Mouse (Mus musculus) midbrain, embryonic 12.5 days (tissue): ENCODE results near the gene Gpx8. TPM values are rescaled to one million over a fixed set of nuclear protein-coding genes. Genes with fewer than 3 reads are reported as not detected.

Experiments
- ATAC-seq: fragments of 200-750 bp; cut with Nextera tagmentation; 2 replicates; pipeline ENCODE4 v1.8.0; 2017; ENCODE audit warnings: low read depth, moderate TSS enrichment, moderate library complexity; ENCODE audit not compliant: low FRiP score
- H3K27ac ChIP-seq: fragments of 300-500 bp; sonication (generic); replicated peaks from 2 replicates; pipeline ENCODE4 v1.5.1; 2016; ENCODE audit warnings: mild to moderate bottlenecking
- H3K27me3 ChIP-seq: fragments of 300-500 bp; sonication (generic); 2 replicates; pipeline ENCODE4 v1.6.1; 2016; ENCODE audit warnings: mild to moderate bottlenecking
- H3K36me3 ChIP-seq: fragments of 300-500 bp; sonication (generic); 2 replicates; pipeline ENCODE4 v1.6.1; 2016
- H3K4me1 ChIP-seq: fragments of 300-500 bp; sonication (generic); 2 replicates; pipeline ENCODE4 v1.6.1; 2016
- H3K4me2 ChIP-seq: fragments of 300-500 bp; sonication (generic); replicated peaks from 2 replicates; pipeline ENCODE4 v1.6.1; 2016; ENCODE audit warnings: mild to moderate bottlenecking, moderate library complexity
- H3K4me3 ChIP-seq: fragments of 300-500 bp; sonication (generic); 2 replicates; pipeline ENCODE4 v1.5.1; 2016; ENCODE audit warnings: mild to moderate bottlenecking
- H3K9ac ChIP-seq: fragments of 300-500 bp; sonication (generic); replicated peaks from 2 replicates; pipeline ENCODE4 v1.6.1; 2016; ENCODE audit warnings: mild to moderate bottlenecking, moderate library complexity
- H3K9me3 ChIP-seq: fragments of 300-500 bp; sonication (generic); 2 replicates; pipeline ENCODE4 v1.6.1; 2016; ENCODE audit warnings: mild to moderate bottlenecking
- WGBS: fragments of 180-500 bp; shearing (Covaris S2); methylation state at CpG from one replicate; pipeline ENCODE4 v1.1.7; 2016; 5-methylcytosine and 5-hydroxymethylcytosine counted together
- polyA plus RNA-seq: library from polyadenylated mRNA; unstranded; fragments of >200 nt; fragmentation: Nextera tagmentation; extraction: Ambion mirVana; gene quantifications from 2 replicates; pipeline ENCODE4 v1.2.1, GENCODE M21; 2016

The Gpx8 gene
- polyA plus RNA-seq, 1 experiment from 2014 or later = 102 TPM

GRCm38 (mm10) chr13:113047018-113047417, 808 bp upstream of the Gpx8 start:
- peak; percentile 57 for ATAC-seq
- H3K36me3 ChIP-seq = 0 out of 2 replicates have a peak, but pooled peaks cover 6% of the 10 kb centered on the region
- no peak overlapping the region for H3K9ac ChIP-seq
- H3K27ac ChIP-seq = no peak overlapping the region
- no peak overlapping the region for H3K4me3 ChIP-seq
- no peaks in the 10 kb centered on the region for H3K9me3 ChIP-seq
- peaks cover 7% of the 10 kb centered on the region; the same call in 1 of the 2 replicates for H3K4me1 ChIP-seq
- no peaks in the 10 kb centered on the region for H3K27me3 ChIP-seq
- H3K4me2 ChIP-seq = peak overlapping the region; percentile 60; the same call in 1 of the 2 replicates

- WGBS = 20% methylated on average over 18 of the region's 18 CpGs
- Histone ChIP-seq H3K9me3 (no peaks in the 10 kb centered on the region), H3K27ac (no peak overlapping the region)
These were observed 626 bp downstream of the Gpx8 start for GRCm38 (mm10) chr13:113045458-113046110.

GRCm38 (mm10) chr13:113044876-113045275, 1.3 kb downstream of the Gpx8 start:
- peak overlapping the region; percentile 60 for H3K4me2 ChIP-seq
- H3K4me3 ChIP-seq = peak overlapping the region; percentile 52
- no peak overlapping the region for H3K27ac ChIP-seq
- H3K4me1 ChIP-seq = peaks cover 7% of the 10 kb centered on the region; the same call in 1 of the 2 replicates
- ATAC-seq = no peak
- 90% methylated on average over 3 of the region's 3 CpGs for WGBS
- no peaks in the 10 kb centered on the region for H3K9me3 ChIP-seq
- H3K27me3 ChIP-seq = no peaks in the 10 kb centered on the region
- H3K9ac ChIP-seq = peak overlapping the region; percentile 46; the same call in 1 of the 2 replicates
- H3K36me3 ChIP-seq = 0 out of 2 replicates have a peak, but pooled peaks cover 6% of the 10 kb centered on the region

More at GRCm38 (mm10) chr13:113045458-113046110, 626 bp downstream of the Gpx8 start:
- Histone ChIP-seq H3K4me3 (peak overlapping the region; percentile 52), H3K36me3 (0 out of 2 replicates have a peak, but pooled peaks cover 6% of the 10 kb centered on the region), H3K27me3 (no peaks in the 10 kb centered on the region), H3K9ac (peak overlapping the region; percentile 53), H3K4me2 (peak overlapping the region; percentile 60), H3K4me1 (peaks cover 7% of the 10 kb centered on the region; the same call in 1 of the 2 replicates)
- no peak for ATAC-seq

GRCm38 (mm10) chr13:113035852-113036251, 10.4 kb downstream of the Gpx8 start:
- Histone ChIP-seq H3K9ac (no peak overlapping the region), H3K27ac (no peak overlapping the region), H3K27me3 (peaks cover 42% of the 10 kb centered on the region), H3K36me3 (no peaks in the 10 kb centered on the region), H3K9me3 (no peaks in the 10 kb centered on the region), H3K4me2 (peak overlapping the region; percentile 98), H3K4me1 (peaks cover 18% of the 10 kb centered on the region), H3K4me3 (peak overlapping the region; percentile 56)
- WGBS = under 1% methylated on average over 4 of the region's 4 CpGs
- ATAC-seq = peak; percentile 79

- Histone ChIP-seq H3K27ac (no peak within 1 kb of the TSS), H3K9ac (peak within 1 kb of the TSS; percentile 60), H3K36me3 (no peaks in the 10 kb centered on the region), H3K27me3 (peaks cover 47% of the 10 kb centered on the region), H3K4me2 (peak within 1 kb of the TSS; percentile 98), H3K4me3 (peak within 1 kb of the TSS; percentile 56), H3K9me3 (no peaks in the 10 kb centered on the region), H3K4me1 (peaks cover 18% of the 10 kb centered on the region)
- under 1% methylated on average over 46 of the region's 46 CpGs for WGBS
- peak; percentile 24; the same call in 1 of the 2 replicates for ATAC-seq
These were observed 11.2 kb downstream of the Gpx8 start, which contains the start of gene Cdc20b for GRCm38 (mm10) chr13:113034950-113035421. TSS of gene Cdc20b (plus strand) at chr13:113035111.

- peak overlapping the region; percentile 60 for H3K9ac ChIP-seq
- H3K36me3 ChIP-seq = no peaks in the 10 kb centered on the region
- no peak for ATAC-seq
- H3K4me2 ChIP-seq = peak overlapping the region; percentile 98
- WGBS = 4% methylated on average over 11 of the region's 11 CpGs
- H3K9me3 ChIP-seq = no peaks in the 10 kb centered on the region
- H3K4me3 ChIP-seq = peak overlapping the region; percentile 56
- peaks cover 53% of the 10 kb centered on the region for H3K27me3 ChIP-seq
- H3K4me1 ChIP-seq = peaks cover 18% of the 10 kb centered on the region
- no peak overlapping the region for H3K27ac ChIP-seq
These were observed 11.8 kb downstream of the Gpx8 start for GRCm38 (mm10) chr13:113034271-113034886.

- Histone ChIP-seq H3K4me1 (peaks cover 18% of the 10 kb centered on the region), H3K9ac (no peak overlapping the region), H3K4me3 (no peak overlapping the region), H3K9me3 (no peaks in the 10 kb centered on the region), H3K27me3 (peaks cover 59% of the 10 kb centered on the region), H3K4me2 (no peak overlapping the region), H3K36me3 (no peaks in the 10 kb centered on the region), H3K27ac (no peak overlapping the region)
- ATAC-seq = no peak
These were observed 13.4 kb downstream of the Gpx8 start for GRCm38 (mm10) chr13:113032831-113033230.

GRCm38 (mm10) chr13:113031792-113032571, 14.2 kb downstream of the Gpx8 start:
- WGBS = under 1% methylated on average over 40 of the region's 40 CpGs
- peak overlapping the region; percentile 52 for H3K4me3 ChIP-seq
- ATAC-seq = peak; percentile 77
- H3K9ac ChIP-seq = peak overlapping the region; percentile 63
- peak overlapping the region; percentile 80 for H3K4me2 ChIP-seq
- H3K27me3 ChIP-seq = peaks cover 54% of the 10 kb centered on the region
- no peaks in the 10 kb centered on the region for H3K9me3 ChIP-seq
- no peaks in the 10 kb centered on the region for H3K36me3 ChIP-seq
- peaks cover 18% of the 10 kb centered on the region for H3K4me1 ChIP-seq
- peak overlapping the region; percentile 61 for H3K27ac ChIP-seq

GRCm38 (mm10) chr13:113031351-113031750, 14.9 kb downstream of the Gpx8 start:
- H3K9ac ChIP-seq = peak overlapping the region; percentile 63
- H3K27ac ChIP-seq = no peak overlapping the region; the same call in 1 of the 2 replicates
- peaks cover 54% of the 10 kb centered on the region for H3K27me3 ChIP-seq
- 2% methylated on average over 7 of the region's 7 CpGs for WGBS
- peaks cover 18% of the 10 kb centered on the region for H3K4me1 ChIP-seq
- H3K36me3 ChIP-seq = no peaks in the 10 kb centered on the region
- peak overlapping the region; percentile 52 for H3K4me3 ChIP-seq
- no peaks in the 10 kb centered on the region for H3K9me3 ChIP-seq
- peak overlapping the region; percentile 80 for H3K4me2 ChIP-seq
- peak; percentile 9; the same call in 1 of the 2 replicates for ATAC-seq

- no peaks in the 10 kb centered on the region for H3K9me3 ChIP-seq
- H3K4me2 ChIP-seq = no peak overlapping the region
- H3K27ac ChIP-seq = no peak overlapping the region
- H3K4me3 ChIP-seq = no peak overlapping the region
- H3K9ac ChIP-seq = no peak overlapping the region
- no peaks in the 10 kb centered on the region for H3K36me3 ChIP-seq
- ATAC-seq = no peak
- WGBS = 89% methylated on average over 17 of the region's 17 CpGs
- H3K4me1 ChIP-seq = no peaks in the 10 kb centered on the region
- H3K27me3 ChIP-seq = peaks cover 15% of the 10 kb centered on the region
These were observed 22.7 kb downstream of the Gpx8 start for GRCm38 (mm10) chr13:113023274-113024143.

- peaks cover 12% of the 10 kb centered on the region for H3K27me3 ChIP-seq
These were observed 23.7 kb downstream of the Gpx8 start for GRCm38 (mm10) chr13:113022467-113022866.

More at GRCm38 (mm10) chr13:113022467-113022866, 23.7 kb downstream of the Gpx8 start:
- no peaks in the 10 kb centered on the region for H3K4me1 ChIP-seq
- no peak overlapping the region for H3K27ac ChIP-seq
- 76% methylated on average over 8 of the region's 8 CpGs for WGBS
- H3K4me2 ChIP-seq = no peak overlapping the region
- no peak overlapping the region for H3K4me3 ChIP-seq
- no peak for ATAC-seq
- H3K9me3 ChIP-seq = no peaks in the 10 kb centered on the region
- no peak overlapping the region for H3K9ac ChIP-seq
- no peaks in the 10 kb centered on the region for H3K36me3 ChIP-seq
